Mouse (Mus musculus): ENCODE measurements at regions not wholly inside any gene's neighbourhood (a gene's known extent, or its start where the extent isn't known, plus 50 kb on each side); places are given as distances from the start of the nearest gene placed in this dataset.
A peak's percentile ranks its signal among the peaks of the same experiment; 100 is the strongest.

- no peaks in the 10 kb centered on the region for H3K4me1 ChIP-seq (ENCODE audit: control insufficient read depth in 1 of 2, insufficient read depth in 2 of 2)
- no peaks in the 10 kb centered on the region for H3K27me3 ChIP-seq (replicated peaks)
- no peaks in the 10 kb centered on the region for H3K79me2 ChIP-seq (replicated peaks; ENCODE audit: control insufficient read depth, extremely low read depth, insufficient read depth, poor library complexity, severe bottlenecking)
- no peaks in the 10 kb centered on the region for H3K36me3 ChIP-seq (replicated peaks in 1 of 2; ENCODE audit: control insufficient read depth in 1 of 2, insufficient read depth in 1 of 2, low read length in 1 of 2)
- TF ChIP-seq USF2 (conservative IDR thresholded peaks at IDR 0.05; ENCODE audit: low read depth, low read length) = no peak
- no peak for TF ChIP-seq GABPA (IDR thresholded peaks at IDR 0.05; ENCODE audit: insufficient replicate concordance, low read depth, low read length)
- no peak for TF ChIP-seq HCFC1 (IDR thresholded peaks at IDR 0.05; ENCODE audit: low read depth, low read length)
- DNase-seq (ENCODE audit: extremely low read depth) = no peak
- no peak overlapping the region for H3K9ac ChIP-seq (ENCODE audit: insufficient read depth, low read depth)
- dilution Hi-C loops (cut with MboI; ENCODE audit: extremely low pct_ligation_motif_present, extremely low pct_unique_long_range_greater_than_20kb, low sequenced_read_pairs) (no loop called here), in situ Hi-C loops (cut with MboI; ENCODE audit: low pct_ligation_motif_present, low pct_unique_long_range_greater_than_20kb, low sequenced_read_pairs) (no loop called here)
- no peak overlapping the region for H3K4me2 ChIP-seq (ENCODE audit: insufficient read depth, low read depth, poor library complexity, severe bottlenecking)
- H3K9me3 ChIP-seq (replicated peaks; ENCODE audit: low read length) = no peaks in the 10 kb centered on the region
- no peak overlapping the region for H3K4me3 ChIP-seq (replicated peaks in 1 of 3; ENCODE audit: low read depth in 2 of 3, low read length in 2 of 3, poor library complexity in 1 of 3)
- H3K27ac ChIP-seq (ENCODE audit: insufficient read depth, low read depth) = no peak overlapping the region
Measured at GRCm38 (mm10) chr15:63288534-63288933, 556.4 kb downstream of the Gsdmc2 start.

- Histone ChIP-seq H3K9ac (ENCODE audit: insufficient read depth, low read depth) (no peak overlapping the region), H3K4me2 (ENCODE audit: insufficient read depth, low read depth, poor library complexity, severe bottlenecking) (no peak overlapping the region), H3K4me1 (ENCODE audit: control insufficient read depth in 1 of 2, insufficient read depth in 2 of 2) (no peaks in the 10 kb centered on the region), H3K9me3 (replicated peaks; ENCODE audit: low read length) (no peaks in the 10 kb centered on the region), H3K27ac (ENCODE audit: insufficient read depth, low read depth) (no peak overlapping the region), H3K36me3 (replicated peaks in 1 of 2; ENCODE audit: control insufficient read depth in 1 of 2, insufficient read depth in 1 of 2, low read length in 1 of 2) (no peaks in the 10 kb centered on the region), H3K27me3 (replicated peaks) (no peaks in the 10 kb centered on the region), H3K4me3 (replicated peaks in 1 of 3; ENCODE audit: low read depth in 2 of 3, low read length in 2 of 3, poor library complexity in 1 of 3) (no peak overlapping the region), H3K79me2 (replicated peaks; ENCODE audit: control insufficient read depth, extremely low read depth, insufficient read depth, poor library complexity, severe bottlenecking) (no peaks in the 10 kb centered on the region)
- in situ Hi-C loops (cut with MboI; ENCODE audit: low pct_ligation_motif_present, low pct_unique_long_range_greater_than_20kb, low sequenced_read_pairs) (no loop called here), dilution Hi-C loops (cut with MboI; ENCODE audit: extremely low pct_ligation_motif_present, extremely low pct_unique_long_range_greater_than_20kb, low sequenced_read_pairs) (no loop called here)
- TF ChIP-seq POLR2A (IDR thresholded peaks at IDR 0.05; ENCODE audit: low read depth, low read length) (no peak), TBP (conservative IDR thresholded peaks at IDR 0.05; ENCODE audit: low read depth, low read length) (no peak), USF1 (IDR thresholded peaks at IDR 0.05; ENCODE audit: low read depth, low read length) (no peak), MXI1 (IDR thresholded peaks at IDR 0.05; ENCODE audit: low read depth, low read length) (no peak), KAT2A (IDR thresholded peaks at IDR 0.05; ENCODE audit: insufficient replicate concordance, low read length) (no peak)
- no peak for DNase-seq (ENCODE audit: extremely low read depth)
Measured at GRCm38 (mm10) chr15:63286026-63286425, 559.0 kb downstream of the Gsdmc2 start.

- H3K27me3 ChIP-seq (replicated peaks) = no peaks in the 10 kb centered on the region
- H3K27ac ChIP-seq (ENCODE audit: insufficient read depth, low read depth) = no peak overlapping the region
- H3K36me3 ChIP-seq (replicated peaks in 1 of 2; ENCODE audit: control insufficient read depth in 1 of 2, insufficient read depth in 1 of 2, low read length in 1 of 2) = no peaks in the 10 kb centered on the region
- no peak overlapping the region for H3K9ac ChIP-seq (ENCODE audit: insufficient read depth, low read depth)
- in situ Hi-C loops (cut with MboI; ENCODE audit: low pct_ligation_motif_present, low pct_unique_long_range_greater_than_20kb, low sequenced_read_pairs) = no loop called here
- peaks cover 0 to 8% of the 10 kb centered on the region in 2 experiments; a peak in 2 of 4 replicates for H3K4me1 ChIP-seq (ENCODE audit: control insufficient read depth in 1 of 2, insufficient read depth in 2 of 2)
- dilution Hi-C loops (cut with MboI; ENCODE audit: extremely low pct_ligation_motif_present, extremely low pct_unique_long_range_greater_than_20kb, low sequenced_read_pairs) = no loop called here
- no peak overlapping the region for H3K4me2 ChIP-seq (ENCODE audit: insufficient read depth, low read depth, poor library complexity, severe bottlenecking)
- DNase-seq (ENCODE audit: extremely low read depth) = no peak
- H3K4me3 ChIP-seq (replicated peaks in 1 of 3; ENCODE audit: low read depth in 2 of 3, low read length in 2 of 3, poor library complexity in 1 of 3) = no peak overlapping the region
- no peaks in the 10 kb centered on the region for H3K79me2 ChIP-seq (replicated peaks; ENCODE audit: control insufficient read depth, extremely low read depth, insufficient read depth, poor library complexity, severe bottlenecking)
- TF ChIP-seq MAFK (IDR thresholded peaks at IDR 0.05; ENCODE audit: insufficient replicate concordance, low read length) (0 out of 2 replicates have a peak, but pooled peaks have one; percentile 6), MXI1 (IDR thresholded peaks at IDR 0.05; ENCODE audit: low read depth, low read length) (no peak)
- H3K9me3 ChIP-seq (replicated peaks; ENCODE audit: low read length) = no peaks in the 10 kb centered on the region
Measured at GRCm38 (mm10) chr15:63270381-63270780, 574.6 kb downstream of the Gsdmc2 start.
